Mouse (Mus musculus) liver, embryonic 14.5 days (tissue): ENCODE data around the gene Chrna1. TPM values are rescaled to one million over a fixed set of nuclear protein-coding genes. Genes with fewer than 3 reads are reported as not detected.

Source experiments
- ATAC-seq: fragments of 200-750 bp; cut with Nextera tagmentation; 2 replicates; pipeline ENCODE4 v1.8.0; 2017; ENCODE audit warnings: moderate number of reproducible peaks, mild to moderate bottlenecking, moderate library complexity; ENCODE audit not compliant: insufficient read depth
- DNase-seq, 3 experiments: peaks; one replicate each; pipeline ENCODE4 v3.0.0-alpha.2; 2012 to 2013; ENCODE audit warnings: low read depth in 3 of 3, low spot score in 3 of 3
- H3K27ac ChIP-seq: fragments of 300-500 bp; sonication (generic); 2 replicates; pipeline ENCODE4 v1.5.1; 2014; ENCODE audit warnings: moderate library complexity, mild to moderate bottlenecking, control low read depth, inconsistent platforms
- H3K27me3 ChIP-seq: fragments of 300-500 bp; sonication (generic); 2 replicates; pipeline ENCODE4 v1.6.1; 2014; ENCODE audit warnings: mild to moderate bottlenecking, low read length, moderate library complexity; ENCODE audit not compliant: control insufficient read depth, insufficient read depth
- H3K36me3 ChIP-seq: fragments of 300-500 bp; sonication (generic); replicated peaks from 2 replicates; pipeline ENCODE4 v1.6.1; 2014; ENCODE audit warnings: low read depth; ENCODE audit not compliant: control insufficient read depth, insufficient read depth
- H3K4me1 ChIP-seq, 2 experiments: fragments of 200-500 bp in 1 of 2; fragments of 300-500 bp in 1 of 2; sonication (generic) in 1 of 2; replicated peaks; 2 replicates each; pipeline ENCODE4 v1.6.1; 2012 to 2014; ENCODE audit warnings: antibody characterized with exemption in 1 of 2, inconsistent platforms in 1 of 2, low read length in 1 of 2; ENCODE audit not compliant: control insufficient read depth in 2 of 2, insufficient read depth in 2 of 2
- H3K4me2 ChIP-seq: fragments of 300-500 bp; sonication (generic); 2 replicates; pipeline ENCODE4 v1.6.1; 2014; ENCODE audit warnings: low read depth, mild to moderate bottlenecking, control low read depth, moderate library complexity
- H3K4me3 ChIP-seq, 2 experiments: fragments of 200-500 bp in 1 of 2; fragments of 300-500 bp in 1 of 2; sonication (generic) in 1 of 2; 2 replicates each; pipeline ENCODE4 v1.5.1; 2012 to 2014; ENCODE audit warnings: low read depth in 2 of 2, low read length in 2 of 2, mild to moderate bottlenecking in 2 of 2, control low read depth in 1 of 2, inconsistent platforms in 1 of 2, moderate library complexity in 1 of 2; ENCODE audit not compliant: insufficient read depth in 1 of 2
- H3K9ac ChIP-seq: fragments of 300-500 bp; sonication (generic); replicated peaks from 2 replicates; pipeline ENCODE4 v1.6.1; 2014; ENCODE audit warnings: mild to moderate bottlenecking, control low read depth, moderate library complexity
- H3K9me3 ChIP-seq: fragments of 300-500 bp; sonication (generic); 2 replicates; pipeline ENCODE4 v1.6.1; 2016; ENCODE audit warnings: low read length, mixed read lengths; ENCODE audit not compliant: control insufficient read depth
- CTCF ChIP-seq: IDR thresholded peaks from 2 replicates; pipeline ENCODE4 v1.5.1; 2016; ENCODE audit warnings: antibody characterized with exemption, low read depth, control low read depth
- EP300 ChIP-seq: IDR thresholded peaks from 2 replicates; pipeline ENCODE4 v1.6.1; 2016; ENCODE audit warnings: antibody characterized with exemption, low read depth
- WGBS: fragments of 180-500 bp; shearing (Covaris S2); extraction: QIAGEN DNeasy Blood & Tissue Kit; methylation state at CpG from one replicate; pipeline ENCODE4 v1.1.7; 2014; ENCODE audit not compliant: insufficient replicate concordance; 5-methylcytosine and 5-hydroxymethylcytosine counted together
- polyA plus RNA-seq, 2 experiments: library from polyadenylated mRNA; depleted of rRNA in 1 of 2; stranded (reverse) in 1 of 2; unstranded in 1 of 2; fragments of >200 nt; fragmentation: Nextera tagmentation in 1 of 2; extraction: Ambion mirVana in 1 of 2; gene quantifications; 2 replicates each; pipeline versions ENCODE4 v1.2.1 to v1.2.3; 2012 to 2014

Chrna1 gene
- polyA plus RNA-seq, 2 experiments, result 0.01 to 0.10 TPM

GRCm38 (mm10) chr2:73540450-73541162, 39.5 kb downstream of the Chrna1 start:
- Histone ChIP-seq H3K9me3 (no peaks in the 10 kb centered on the region), H3K4me3 (no peak overlapping the region), H3K27me3 (no peaks in the 10 kb centered on the region), H3K4me1 (peaks cover 0 to 7% of the 10 kb centered on the region in 2 experiments; a peak in 2 of 4 replicates), H3K4me2 (peak overlapping the region; percentile 42), H3K9ac (no peak overlapping the region), H3K27ac (no peak overlapping the region), H3K36me3 (no peaks in the 10 kb centered on the region)
- TF ChIP-seq EP300 (no peak), CTCF (no peak)
- ATAC-seq (no peak), DNase-seq (peak in 1 of 3 experiments; percentile 22)
- WGBS, result 8% methylated on average over 16 of the region's 16 CpGs

GRCm38 (mm10) chr2:73539697-73540096, 40.4 kb downstream of the Chrna1 start:
- Histone ChIP-seq H3K36me3 (no peaks in the 10 kb centered on the region), H3K4me1 (peaks cover 0 to 7% of the 10 kb centered on the region in 2 experiments; a peak in 2 of 4 replicates), H3K9me3 (no peaks in the 10 kb centered on the region), H3K9ac (no peak overlapping the region), H3K4me3 (no peak overlapping the region), H3K27ac (no peak overlapping the region), H3K4me2 (no peak overlapping the region), H3K27me3 (no peaks in the 10 kb centered on the region)
- no peak for ATAC-seq
- no peak for DNase-seq
- 13% methylated on average over 1 of the region's 1 CpGs for WGBS
- TF ChIP-seq EP300, result no peak
- TF ChIP-seq CTCF, result peak; percentile 45; the same call in 1 of the 2 replicates

GRCm38 (mm10) chr2:73539141-73539540, 41.0 kb downstream of the Chrna1 start:
- H3K9ac ChIP-seq, result no peak overlapping the region
- H3K27me3 ChIP-seq, result no peaks in the 10 kb centered on the region
- no peak overlapping the region for H3K4me3 ChIP-seq
- H3K36me3 ChIP-seq, result no peaks in the 10 kb centered on the region
- TF ChIP-seq EP300 (no peak), CTCF (no peak)
- H3K9me3 ChIP-seq, result no peaks in the 10 kb centered on the region
- ATAC-seq (no peak), DNase-seq (no peak)
- peaks cover 0 to 7% of the 10 kb centered on the region in 2 experiments; a peak in 2 of 4 replicates for H3K4me1 ChIP-seq
- no peak overlapping the region for H3K4me2 ChIP-seq
- WGBS, result 66% methylated on average over 3 of the region's 3 CpGs
- no peak overlapping the region for H3K27ac ChIP-seq

GRCm38 (mm10) chr2:73538590-73538989, 41.5 kb downstream of the Chrna1 start:
- H3K27ac ChIP-seq, result no peak overlapping the region
- peaks cover 0 to 7% of the 10 kb centered on the region in 2 experiments; a peak in 2 of 4 replicates for H3K4me1 ChIP-seq
- TF ChIP-seq EP300 (no peak), CTCF (no peak)
- no peaks in the 10 kb centered on the region for H3K36me3 ChIP-seq
- no peaks in the 10 kb centered on the region for H3K9me3 ChIP-seq
- WGBS, result 67% methylated on average over 13 of the region's 13 CpGs
- ATAC-seq (no peak), DNase-seq (no peak)
- no peak overlapping the region for H3K9ac ChIP-seq
- no peak overlapping the region for H3K4me3 ChIP-seq
- no peaks in the 10 kb centered on the region for H3K27me3 ChIP-seq
- H3K4me2 ChIP-seq, result no peak overlapping the region

- WGBS, result 66% methylated on average over 15 of the region's 15 CpGs
Measured at GRCm38 (mm10) chr2:73536091-73536783, 43.9 kb downstream of the Chrna1 start.

More at GRCm38 (mm10) chr2:73536091-73536783, 43.9 kb downstream of the Chrna1 start:
- no peak overlapping the region for H3K9ac ChIP-seq
- no peak overlapping the region for H3K4me3 ChIP-seq
- no peaks in the 10 kb centered on the region for H3K27me3 ChIP-seq
- ATAC-seq (no peak), DNase-seq (no peak)
- no peak for TF ChIP-seq CTCF
- TF ChIP-seq EP300, result no peak
- H3K36me3 ChIP-seq, result no peaks in the 10 kb centered on the region
- H3K27ac ChIP-seq, result no peak overlapping the region
- H3K4me1 ChIP-seq, result peaks cover 0 to 15% of the 10 kb centered on the region in 2 experiments
- H3K9me3 ChIP-seq, result no peaks in the 10 kb centered on the region
- H3K4me2 ChIP-seq, result no peak overlapping the region
